Mouse (Mus musculus) midbrain, postnatal 0 days (tissue): ENCODE results near the gene Csrnp3. TPM values are rescaled to one million over a fixed set of nuclear protein-coding genes. Genes with fewer than 3 reads are reported as not detected.

ENCODE experiments used
- ATAC-seq: fragments of 200-750 bp; cut with Nextera tagmentation; 2 replicates; pipeline ENCODE4 v1.8.0; 2017; ENCODE audit warnings: moderate number of reproducible peaks, mild to moderate bottlenecking, moderate TSS enrichment, moderate library complexity; ENCODE audit not compliant: low FRiP score
- DNase-seq: peaks from one replicate; pipeline ENCODE4 v3.0.0-alpha.2; 2015; ENCODE audit warnings: low spot score
- H3K27ac ChIP-seq: fragments of 300-500 bp; sonication (generic); 2 replicates; pipeline ENCODE4 v1.5.1; 2014; ENCODE audit warnings: low read depth, mild to moderate bottlenecking, low read length, mixed read lengths
- H3K27me3 ChIP-seq: fragments of 300-500 bp; sonication (generic); 2 replicates; pipeline ENCODE4 v1.6.1; 2014; ENCODE audit warnings: low read length, control low read depth, mixed read lengths; ENCODE audit not compliant: insufficient read depth
- H3K36me3 ChIP-seq: fragments of 300-500 bp; sonication (generic); 2 replicates; pipeline ENCODE4 v1.6.1; 2014; ENCODE audit warnings: low read length, control low read depth, mixed read lengths; ENCODE audit not compliant: insufficient read depth
- H3K4me1 ChIP-seq: fragments of 300-500 bp; sonication (generic); 2 replicates; pipeline ENCODE4 v1.6.1; 2014; ENCODE audit warnings: mild to moderate bottlenecking, control low read depth, antibody characterized with exemption, low read length, mixed read lengths; ENCODE audit not compliant: insufficient read depth
- H3K4me2 ChIP-seq: fragments of 300-500 bp; sonication (generic); 2 replicates; pipeline ENCODE4 v1.6.1; 2014; ENCODE audit warnings: low read depth, mild to moderate bottlenecking, low read length, mixed read lengths; ENCODE audit not compliant: poor library complexity, severe bottlenecking
- H3K4me3 ChIP-seq: fragments of 300-500 bp; sonication (generic); 2 replicates; pipeline ENCODE4 v1.5.1; 2014; ENCODE audit warnings: low read depth, mild to moderate bottlenecking, low read length, moderate library complexity
- H3K9ac ChIP-seq: fragments of 300-500 bp; sonication (generic); replicated peaks from 2 replicates; pipeline ENCODE4 v1.6.1; 2014; ENCODE audit warnings: mild to moderate bottlenecking, low read length, moderate library complexity, mixed read lengths; ENCODE audit not compliant: poor library complexity, severe bottlenecking
- H3K9me3 ChIP-seq: fragments of 300-500 bp; sonication (generic); 2 replicates; pipeline ENCODE4 v1.6.1; 2016; ENCODE audit warnings: low read length, control low read depth
- CTCF ChIP-seq: IDR thresholded peaks from 2 replicates; pipeline ENCODE4 v1.5.1; 2016; ENCODE audit warnings: antibody characterized with exemption, mild to moderate bottlenecking
- WGBS: fragments of 180-500 bp; shearing (Covaris S2); extraction: QIAGEN DNeasy Blood & Tissue Kit; methylation state at CpG from one replicate; pipeline ENCODE4 v1.1.7; 2014; 5-methylcytosine and 5-hydroxymethylcytosine counted together
- polyA plus RNA-seq: library from polyadenylated mRNA; unstranded; fragments of >200 nt; fragmentation: Nextera tagmentation; extraction: Ambion mirVana; gene quantifications from 2 replicates; pipeline ENCODE4 v1.2.1, GENCODE M21; 2015
- total RNA-seq: library from RNA; depleted of rRNA; stranded (reverse); fragments of >200 nt; gene quantifications from 2 replicates; pipeline ENCODE4 v1.2.3, GENCODE M21; 2014

The Csrnp3 gene
- total and polyA plus RNA-seq, 2 experiments from 2014 or later: 46.5 to 97.1 TPM

DNA sequence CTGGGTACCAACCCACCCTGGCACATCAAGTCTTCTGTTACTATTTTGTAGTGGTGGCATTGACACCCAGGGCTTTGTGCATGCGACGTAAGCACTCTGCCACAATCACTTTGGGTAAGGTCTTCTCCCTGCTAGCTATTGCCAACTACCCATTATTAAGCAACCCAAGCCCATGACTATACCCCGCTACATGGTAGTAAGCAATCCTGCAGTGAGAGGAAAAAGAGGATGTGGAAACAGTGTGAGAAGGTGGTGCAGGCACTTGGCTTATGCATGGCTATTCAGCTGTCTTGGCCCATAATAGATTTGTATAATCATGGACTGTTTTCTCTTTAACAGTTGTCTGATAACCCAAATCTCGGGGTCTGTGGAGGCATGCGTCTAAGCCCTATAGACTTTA, 11.2 kb downstream of the Csrnp3 start:
- Histone ChIP-seq H3K9me3 (no peaks in the 10 kb centered on the region), H3K36me3 (no peaks in the 10 kb centered on the region), H3K27ac (no peak overlapping the region), H3K4me1 (peaks cover 4% of the 10 kb centered on the region; the same call in 1 of the 2 replicates), H3K9ac (no peak overlapping the region), H3K27me3 (no peaks in the 10 kb centered on the region), H3K4me3 (no peak overlapping the region), H3K4me2 (no peak overlapping the region)
- 92% methylated on average over 5 of the region's 5 CpGs for WGBS
- ATAC-seq: no peak
- no peak for DNase-seq
- no peak for TF ChIP-seq CTCF

- Histone ChIP-seq H3K27ac (peak overlapping the region; percentile 38), H3K27me3 (no peaks in the 10 kb centered on the region), H3K4me1 (no peaks in the 10 kb centered on the region), H3K9ac (no peak overlapping the region), H3K4me2 (peak overlapping the region; percentile 30), H3K36me3 (no peaks in the 10 kb centered on the region), H3K4me3 (peak overlapping the region; percentile 9; the same call in 1 of the 2 replicates), H3K9me3 (no peaks in the 10 kb centered on the region)
- 54% methylated on average over 18 of the region's 18 CpGs for WGBS
- ATAC-seq (peak; percentile 73; the same call in 1 of the 2 replicates), DNase-seq (no peak)
- peak; percentile 45 for TF ChIP-seq CTCF
These were observed 14.5 kb downstream of the Csrnp3 start for GRCm38 (mm10) chr2:65859767-65860727.

DNA sequence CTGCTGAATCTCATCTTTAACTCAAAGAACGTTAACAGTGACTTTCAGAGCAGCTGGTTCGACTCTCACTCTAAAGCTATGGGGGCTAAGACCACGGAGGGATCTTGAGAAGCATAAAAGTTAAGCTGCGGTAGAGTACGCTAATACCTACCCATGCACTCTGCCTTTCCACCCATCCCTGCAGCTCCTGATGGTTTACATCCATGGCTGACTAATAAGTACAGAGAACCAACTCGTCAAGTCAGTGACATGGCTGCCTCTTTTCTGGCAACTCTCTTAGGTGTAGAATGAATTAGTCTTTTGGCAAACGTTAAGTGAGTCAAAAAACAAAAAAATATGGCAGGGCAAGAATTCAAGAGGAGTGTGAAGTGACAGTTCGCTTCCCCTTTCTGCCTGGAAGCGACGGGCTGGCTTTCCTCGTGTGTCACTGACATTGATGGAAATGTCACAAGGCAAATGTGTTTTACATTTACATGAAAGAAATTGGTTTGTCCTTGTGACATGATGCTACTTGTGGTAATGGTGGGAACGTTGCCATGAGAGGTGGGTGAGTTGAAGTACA, 19.3 kb downstream of the Csrnp3 start:
- no peak for ATAC-seq
- H3K4me2 ChIP-seq: no peak overlapping the region
- TF ChIP-seq CTCF: no peak
- no peaks in the 10 kb centered on the region for H3K27me3 ChIP-seq
- H3K4me1 ChIP-seq: no peaks in the 10 kb centered on the region
- no peak for DNase-seq
- H3K4me3 ChIP-seq: no peak overlapping the region
- no peaks in the 10 kb centered on the region for H3K36me3 ChIP-seq
- H3K9me3 ChIP-seq: no peaks in the 10 kb centered on the region
- WGBS: 79% methylated on average over 12 of the region's 12 CpGs
- no peak overlapping the region for H3K27ac ChIP-seq
- no peak overlapping the region for H3K9ac ChIP-seq

DNA sequence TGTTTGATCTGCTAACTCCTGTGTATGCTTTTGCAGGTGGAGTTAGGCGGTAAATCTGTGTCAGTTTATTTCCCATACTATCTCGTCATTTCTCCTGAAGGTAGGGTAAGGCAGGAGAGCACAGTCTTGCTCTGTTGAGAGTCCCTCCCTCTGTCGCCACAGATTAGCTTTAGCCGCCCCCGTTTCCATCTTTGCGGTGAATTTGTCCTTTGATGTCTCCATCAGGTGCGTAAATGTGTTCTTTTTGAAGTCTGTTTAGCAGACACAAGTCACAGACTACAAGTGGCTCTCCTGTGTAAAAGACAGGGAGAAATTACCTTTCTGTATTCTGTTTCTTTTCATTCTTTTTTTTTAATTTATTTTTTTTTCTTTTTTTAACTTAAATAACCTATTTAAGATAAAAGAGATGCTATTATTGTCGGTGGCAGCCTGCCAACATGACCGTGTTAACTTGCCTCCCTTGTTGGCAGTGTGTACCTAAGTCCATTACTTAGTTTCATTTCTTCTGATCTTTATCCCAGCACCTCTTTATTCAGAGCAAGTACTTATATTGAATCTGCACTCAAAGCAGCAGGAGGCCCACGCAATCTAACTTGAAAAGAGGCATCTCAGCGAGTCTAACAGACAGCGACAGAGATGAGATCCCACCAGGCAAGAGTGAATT, 25.5 kb downstream of the Csrnp3 start:
- 45% methylated on average over 12 of the region's 12 CpGs for WGBS
- H3K4me1 ChIP-seq: no peaks in the 10 kb centered on the region

DNA sequence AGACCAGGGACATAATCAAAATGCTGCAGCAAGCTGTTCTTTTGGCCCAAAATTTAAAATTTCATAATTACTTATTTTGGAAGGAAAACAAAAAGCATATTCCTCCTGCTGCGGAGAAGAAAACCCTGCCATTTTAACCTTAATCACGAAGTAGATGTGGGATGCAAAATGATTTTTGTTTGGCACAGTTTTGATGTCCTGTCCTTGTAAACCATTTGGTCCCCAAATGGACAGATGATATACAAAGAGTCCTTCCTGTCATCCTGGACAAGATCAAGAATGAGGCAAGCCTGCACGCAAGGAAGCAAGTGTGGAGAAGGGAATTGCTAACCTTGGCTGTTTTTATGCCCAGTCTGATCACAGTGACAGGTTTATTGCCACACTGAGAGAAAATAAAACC, 46.0 kb downstream of the Csrnp3 start:
- no peaks in the 10 kb centered on the region for H3K9me3 ChIP-seq
- H3K4me3 ChIP-seq: no peak overlapping the region
- 94% methylated on average over 3 of the region's 3 CpGs for WGBS
- DNase-seq: no peak
- H3K9ac ChIP-seq: no peak overlapping the region
- no peaks in the 10 kb centered on the region for H3K36me3 ChIP-seq
- no peaks in the 10 kb centered on the region for H3K4me1 ChIP-seq
- no peaks in the 10 kb centered on the region for H3K27me3 ChIP-seq
- no peak for TF ChIP-seq CTCF
- ATAC-seq: no peak
- H3K27ac ChIP-seq: no peak overlapping the region
- H3K4me2 ChIP-seq: no peak overlapping the region

More for the DNA sequence above, 25.5 kb downstream of the Csrnp3 start:
- H3K4me2 ChIP-seq: no peak overlapping the region
- H3K4me3 ChIP-seq: no peak overlapping the region
- TF ChIP-seq CTCF: no peak
- no peaks in the 10 kb centered on the region for H3K27me3 ChIP-seq
- H3K27ac ChIP-seq: no peak overlapping the region
- H3K9me3 ChIP-seq: no peaks in the 10 kb centered on the region
- no peak for ATAC-seq
- no peak overlapping the region for H3K9ac ChIP-seq
- no peak for DNase-seq
- no peaks in the 10 kb centered on the region for H3K36me3 ChIP-seq
